18 mouse cellular contexts compared by ENCODE assay signal in the genomic region with DNA sequence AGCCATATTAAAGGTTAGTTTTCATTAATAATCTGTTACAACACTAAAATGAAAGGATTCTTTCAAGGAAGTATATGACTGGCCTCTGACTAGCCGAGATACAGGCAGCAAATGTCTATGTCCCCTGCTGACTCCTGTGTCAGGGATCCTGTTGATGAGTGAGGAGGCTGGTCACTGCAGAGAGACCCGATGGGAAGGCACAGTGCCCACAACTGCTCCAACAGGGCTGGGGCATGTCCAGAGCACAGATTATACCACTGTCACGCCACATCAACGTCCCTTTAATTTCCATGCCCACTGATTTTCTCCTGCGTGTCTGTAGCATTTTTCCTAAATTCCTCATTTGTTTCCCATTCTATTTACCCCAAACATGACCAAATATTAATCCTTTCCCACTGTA.
DNase-seq lines count a peak whose midpoint lies in the region; ATAC-seq and TF ChIP-seq lines count a peak whose summit lies in the region.
"Had no signal": no experiment of that assay in that cellular context is flagged by ENCODE, and none has a peak within 500 bp of the region (broad histone marks: within the 10 kb centered on the region; RNA-seq: fewer than 3 reads in every experiment).

No protein-coding gene starts in this region.

- WGBS in hindbrain, embryonic 16.5 days, result 66% methylated on average over 5 of the region's 5 CpGs
- 58% methylated on average over 5 of the region's 5 CpGs for WGBS in hindbrain, embryonic 14.5 days
- WGBS in liver, embryonic 13.5 days (ENCODE audit: insufficient replicate concordance), result 76% methylated on average over 5 of the region's 5 CpGs
- 81% methylated on average over 5 of the region's 5 CpGs for WGBS in liver, embryonic 11.5 days
- WGBS in midbrain, postnatal 0 days, result 58% methylated on average over 5 of the region's 5 CpGs
- 72% methylated on average over 5 of the region's 5 CpGs for WGBS in midbrain, embryonic 11.5 days

- no peaks in the 10 kb centered on the region for H3K36me3 ChIP-seq in hindbrain, embryonic 16.5 days (ENCODE audit: control insufficient read depth, insufficient read depth, low read length)
- no peaks in the 10 kb centered on the region for H3K36me3 ChIP-seq in hindbrain, embryonic 14.5 days (replicated peaks; ENCODE audit: control insufficient read depth, insufficient read depth)
- peaks cover 19% of the 10 kb centered on the region for H3K36me3 ChIP-seq in liver, embryonic 13.5 days
- H3K36me3 ChIP-seq in liver, embryonic 11.5 days (ENCODE audit: control insufficient read depth, insufficient read depth, low read length), result peaks cover 5% of the 10 kb centered on the region; the same call in 1 of the 2 replicates
- no peaks in the 10 kb centered on the region for H3K36me3 ChIP-seq in midbrain, postnatal 0 days (ENCODE audit: insufficient read depth, low read length)
- no peaks in the 10 kb centered on the region for H3K36me3 ChIP-seq in midbrain, embryonic 11.5 days (ENCODE audit: control insufficient read depth, insufficient read depth, low read length)
- H3K36me3 ChIP-seq: forebrain, embryonic 12.5 days; hindbrain, embryonic 12.5 days had no signal

- H3K4me2 ChIP-seq in hindbrain, embryonic 16.5 days (ENCODE audit: low read length), result no peak overlapping the region
- no peak overlapping the region for H3K4me2 ChIP-seq in hindbrain, embryonic 14.5 days (replicated peaks)
- H3K4me2 ChIP-seq in liver, embryonic 13.5 days, result peak overlapping the region; percentile 13; the same call in 1 of the 2 replicates
- H3K4me2 ChIP-seq in liver, embryonic 11.5 days, result no peak overlapping the region
- no peak overlapping the region for H3K4me2 ChIP-seq in midbrain, postnatal 0 days (ENCODE audit: low read depth, low read length, poor library complexity, severe bottlenecking)
- H3K4me2 ChIP-seq in midbrain, embryonic 11.5 days, result no peak overlapping the region
- H3K4me2 ChIP-seq: embryonic facial prominence, embryonic 12.5 days; forebrain, embryonic 12.5 days; heart, embryonic 13.5 days; hindbrain, embryonic 12.5 days had no signal

- H3K4me3 ChIP-seq in hindbrain, embryonic 16.5 days (ENCODE audit: low read length), result no peak overlapping the region
- H3K4me3 ChIP-seq in hindbrain, embryonic 14.5 days (replicated peaks; ENCODE audit: low read length), result no peak overlapping the region
- H3K4me3 ChIP-seq in liver, embryonic 13.5 days (replicated peaks), result no peak overlapping the region
- H3K4me3 ChIP-seq in liver, embryonic 11.5 days (ENCODE audit: low read depth, low read length), result no peak overlapping the region
- no peak overlapping the region for H3K4me3 ChIP-seq in midbrain, postnatal 0 days (ENCODE audit: low read depth, low read length)
- no peak overlapping the region for H3K4me3 ChIP-seq in midbrain, embryonic 11.5 days (ENCODE audit: low read depth, low read length)
- H3K4me3 ChIP-seq: embryonic facial prominence, embryonic 12.5 days; forebrain, embryonic 12.5 days; heart, embryonic 13.5 days; hindbrain, embryonic 12.5 days had no signal

- no peak overlapping the region for H3K9ac ChIP-seq in hindbrain, embryonic 16.5 days (ENCODE audit: low read depth, low read length)
- H3K9ac ChIP-seq in hindbrain, embryonic 14.5 days, result no peak overlapping the region
- no peak overlapping the region for H3K9ac ChIP-seq in liver, embryonic 13.5 days
- no peak overlapping the region for H3K9ac ChIP-seq in liver, embryonic 11.5 days (ENCODE audit: low read depth, low read length)
- no peak overlapping the region for H3K9ac ChIP-seq in midbrain, postnatal 0 days (replicated peaks; ENCODE audit: low read length, poor library complexity, severe bottlenecking)
- H3K9ac ChIP-seq in midbrain, embryonic 11.5 days (ENCODE audit: low read length), result no peak overlapping the region
- H3K9ac ChIP-seq: embryonic facial prominence, embryonic 12.5 days; forebrain, embryonic 12.5 days; heart, embryonic 13.5 days; hindbrain, embryonic 12.5 days had no signal

- H3K27me3 ChIP-seq in hindbrain, embryonic 16.5 days (replicated peaks; ENCODE audit: control insufficient read depth, insufficient read depth, low read length), result no peaks in the 10 kb centered on the region
- no peaks in the 10 kb centered on the region for H3K27me3 ChIP-seq in hindbrain, embryonic 14.5 days (ENCODE audit: control insufficient read depth, insufficient read depth, low read length)
- H3K27me3 ChIP-seq in liver, embryonic 13.5 days, result no peaks in the 10 kb centered on the region
- H3K27me3 ChIP-seq in liver, embryonic 11.5 days (replicated peaks; ENCODE audit: control insufficient read depth, insufficient read depth, low read length), result no peaks in the 10 kb centered on the region
- H3K27me3 ChIP-seq in midbrain, postnatal 0 days (ENCODE audit: insufficient read depth, low read length), result no peaks in the 10 kb centered on the region
- no peaks in the 10 kb centered on the region; the same call in 1 of the 2 replicates for H3K27me3 ChIP-seq in midbrain, embryonic 11.5 days (ENCODE audit: control insufficient read depth, insufficient read depth, low read length)
- H3K27me3 ChIP-seq: embryonic facial prominence, embryonic 12.5 days; heart, embryonic 13.5 days had no signal

- H3K27ac ChIP-seq in hindbrain, embryonic 16.5 days (ENCODE audit: low read depth, low read length), result no peak overlapping the region
- H3K27ac ChIP-seq in hindbrain, embryonic 14.5 days, result no peak overlapping the region
- H3K27ac ChIP-seq in liver, embryonic 13.5 days, result peak overlapping the region; percentile 65
- no peak overlapping the region; the same call in 1 of the 2 replicates for H3K27ac ChIP-seq in liver, embryonic 11.5 days (ENCODE audit: low read depth, low read length)
- no peak overlapping the region for H3K27ac ChIP-seq in midbrain, postnatal 0 days (ENCODE audit: low read depth, low read length)
- no peak overlapping the region for H3K27ac ChIP-seq in midbrain, embryonic 11.5 days (ENCODE audit: low read depth, low read length)
- H3K27ac ChIP-seq: embryonic facial prominence, embryonic 12.5 days; forebrain, embryonic 12.5 days; heart, embryonic 13.5 days; hindbrain, embryonic 12.5 days had no signal

- 0 out of 2 replicates have a peak, but pooled peaks have one; percentile 31 for ATAC-seq in hindbrain, embryonic 16.5 days
- ATAC-seq in hindbrain, embryonic 14.5 days (ENCODE audit: low FRiP score), result no peak
- no peak for ATAC-seq in liver, embryonic 13.5 days (ENCODE audit: low read depth)
- no peak for ATAC-seq in liver, embryonic 11.5 days (replicated peaks; ENCODE audit: low FRiP score)
- ATAC-seq in midbrain, postnatal 0 days (ENCODE audit: low FRiP score), result no peak
- no peak for ATAC-seq in midbrain, embryonic 11.5 days (ENCODE audit: low FRiP score)

- H3K9me3 ChIP-seq in hindbrain, embryonic 16.5 days (ENCODE audit: control insufficient read depth, low read length), result no peaks in the 10 kb centered on the region
- H3K9me3 ChIP-seq in hindbrain, embryonic 14.5 days (ENCODE audit: control insufficient read depth, low read length), result no peaks in the 10 kb centered on the region
- H3K9me3 ChIP-seq in liver, embryonic 13.5 days (replicated peaks), result no peaks in the 10 kb centered on the region
- H3K9me3 ChIP-seq in liver, embryonic 11.5 days (ENCODE audit: control insufficient read depth, low read length), result no peaks in the 10 kb centered on the region
- H3K9me3 ChIP-seq in midbrain, postnatal 0 days (ENCODE audit: low read length), result no peaks in the 10 kb centered on the region
- no peaks in the 10 kb centered on the region for H3K9me3 ChIP-seq in midbrain, embryonic 11.5 days (ENCODE audit: control insufficient read depth, low read length)
- H3K9me3 ChIP-seq: embryonic facial prominence, embryonic 12.5 days; forebrain, embryonic 12.5 days; heart, embryonic 13.5 days; hindbrain, embryonic 12.5 days had no signal

- peaks cover 7% of the 10 kb centered on the region for H3K4me1 ChIP-seq in hindbrain, embryonic 16.5 days (ENCODE audit: control insufficient read depth, insufficient read depth, low read depth, low read length)
- H3K4me1 ChIP-seq in hindbrain, embryonic 14.5 days (replicated peaks; ENCODE audit: control insufficient read depth, insufficient read depth, low read length), result peaks cover 8% of the 10 kb centered on the region; the same call in 1 of the 2 replicates
- peaks cover 59% of the 10 kb centered on the region for H3K4me1 ChIP-seq in liver, embryonic 13.5 days (replicated peaks)
- H3K4me1 ChIP-seq in liver, embryonic 11.5 days (replicated peaks; ENCODE audit: control insufficient read depth, insufficient read depth, low read length), result peaks cover 29% of the 10 kb centered on the region
- H3K4me1 ChIP-seq in midbrain, postnatal 0 days (ENCODE audit: insufficient read depth, low read length), result no peaks in the 10 kb centered on the region
- H3K4me1 ChIP-seq in midbrain, embryonic 11.5 days (ENCODE audit: control insufficient read depth, insufficient read depth, low read length), result peaks cover 30% of the 10 kb centered on the region

- peak; percentile 59 to 63 for DNase-seq in cerebellum, postnatal 14 days
- DNase-seq in cerebellum, adult 8-10 months, result no peak
- DNase-seq in hindbrain, embryonic 14.5 days (ENCODE audit: low spot score), result no peak
- no peak for DNase-seq in liver, embryonic 13.5 days
- DNase-seq in liver, embryonic 11.5 days (ENCODE audit: low spot score), result no peak
- DNase-seq in midbrain, postnatal 0 days (ENCODE audit: low spot score), result peak; percentile 8
- DNase-seq in midbrain, embryonic 11.5 days (ENCODE audit: low spot score, missing footprints), result no peak
- DNase-seq: adrenal gland, postnatal 10 days; cerebellum, adult 11 months; cerebellum, adult 9-10 months; embryo, embryonic 11 days; gastrocnemius, postnatal 14 days; heart, postnatal 4 days had no signal

- TF ChIP-seq CTCF in midbrain, postnatal 0 days (IDR thresholded peaks at IDR 0.05), result no peak

Comparison
In these comparisons a context has a peak if more than half of its experiments do, and no peak if none do; other contexts are left out.
1. DNase-seq: peak in cerebellum, postnatal 14 days (2 of 2) and midbrain, postnatal 0 days (single experiment); none in cerebellum, adult 8-10 months (single experiment), hindbrain, embryonic 14.5 days (single experiment), liver, embryonic 13.5 days (single experiment), liver, embryonic 11.5 days (single experiment) and midbrain, embryonic 11.5 days (single experiment).